8 mouse cellular contexts compared by ENCODE assay signal in genomic region chr5:101298411-101298810, GRCm38 (mm10).
"Had no signal": no experiment of that assay in that cellular context is flagged by ENCODE, and none has a peak within 500 bp of the region (broad histone marks: within the 10 kb centered on the region; RNA-seq: fewer than 3 reads in every experiment).

No protein-coding gene starts in this region.

- DNase-seq: kidney, postnatal 25 days; layer of hippocampus, postnatal 36 days; liver; lung, adult 18-20 months; lung, postnatal 10 days; lung, postnatal 36 days; thymus, adult 18-20 months; thymus, postnatal 4 days had no signal
